Mouse (Mus musculus) layer of hippocampus, postnatal 25 days (tissue): ENCODE data around the gene 1700010B08Rik. TPM values are rescaled to one million over a fixed set of nuclear protein-coding genes. Genes with fewer than 3 reads are reported as not detected.

Experiments
- DNase-seq, 2 experiments: peaks; one replicate each; pipeline ENCODE4 v3.0.0; 2022; ENCODE audit warnings: mixed read lengths in 2 of 2, low spot score in 1 of 2; ENCODE audit errors: extremely low spot score in 1 of 2
- microRNA-seq, 2 experiments: library from miRNA; unstranded; fragments of <30 nt; microRNA quantifications; one replicate each; pipeline ENCODE4 v1.2.0; 2021
- total RNA-seq, 2 experiments: library from RNA; stranded (reverse); gene quantifications; 2 replicates each; pipeline ENCODE4 v1.2.3; 2021

The 1700010B08Rik gene
- total RNA-seq, 2 experiments from 2014 or later = not detected

GRCm38 (mm10) chr2:173764629-173765028, 45.4 kb downstream of the 1700010B08Rik start:
- DNase-seq = no peak

- DNase-seq = no peak
Measured at GRCm38 (mm10) chr2:173767959-173768595, 48.9 kb downstream of the 1700010B08Rik start.

DNA sequence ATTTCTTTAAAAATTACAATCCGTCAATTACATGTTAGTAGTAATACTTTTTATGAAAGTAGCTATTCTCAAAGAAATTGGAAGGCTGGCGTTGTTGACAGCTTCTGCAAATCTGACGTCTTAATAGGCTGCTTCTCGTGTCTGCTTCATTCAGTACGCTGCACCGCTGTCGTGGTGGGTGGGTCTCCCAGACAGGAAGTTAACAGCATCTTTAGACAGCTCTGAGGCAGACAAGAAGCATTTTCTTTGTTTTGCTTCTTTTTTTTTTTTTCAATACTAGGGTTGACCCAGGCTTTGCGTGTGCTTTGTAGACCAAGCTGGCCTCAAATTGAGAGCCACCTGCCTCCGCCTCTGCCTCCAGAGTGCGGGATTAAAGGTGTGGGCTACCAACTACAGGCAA, 50.0 kb downstream of the 1700010B08Rik start:
- DNase-seq = no peak

- no peak for DNase-seq
Measured at GRCm38 (mm10) chr2:173770620-173771019, 51.4 kb downstream of the 1700010B08Rik start.

Small RNA genes lying within 50 kb of the gene (microRNA-seq; reads per million reads assigned to microRNA genes)
- gene Mir6340 = 0 reads per million in 2 experiments

Other genes with a start within 250 kb of the 1700010B08Rik start
- gene 1700021F07Rik, start 196.8 kb upstream of the 1700010B08Rik start, total RNA-seq = not detected
- not detected for gene Ankrd60, start 141.1 kb upstream of the 1700010B08Rik start, total RNA-seq
- gene Rab22a, start 59.7 kb upstream of the 1700010B08Rik start, total RNA-seq = 10 to 100 TPM; 25.9 to 26.4 TPM
- 100 to 1,000 TPM; 103 to 120 TPM for gene Vapb, start 18.1 kb downstream of the 1700010B08Rik start, total RNA-seq